Mouse (Mus musculus) intestine, embryonic 15.5 days (tissue): ENCODE measurements around the gene Pigo. TPM values are rescaled to one million over a fixed set of nuclear protein-coding genes. Genes with fewer than 3 reads are reported as not detected.
A peak's percentile ranks its signal among the peaks of the same experiment; 100 is the strongest.
"Not testable (repeated sequence)": the region's sequence is repeated elsewhere in the genome, so short reads cannot be mapped to it uniquely, and the experiment has no call there.

Source experiments
- ATAC-seq: fragments of 200-750 bp; cut with Nextera tagmentation; 2 replicates; pipeline ENCODE4 v1.8.0; 2017; ENCODE audit warnings: moderate TSS enrichment, moderate library complexity
- H3K27ac ChIP-seq: fragments of 300-500 bp; sonication (generic); 2 replicates; pipeline ENCODE4 v1.5.1; 2015; ENCODE audit warnings: mild to moderate bottlenecking, inconsistent platforms
- H3K27me3 ChIP-seq: fragments of 300-500 bp; sonication (generic); replicated peaks from 2 replicates; pipeline ENCODE4 v1.6.1; 2015; ENCODE audit warnings: inconsistent platforms
- H3K36me3 ChIP-seq: fragments of 300-500 bp; sonication (generic); 2 replicates; pipeline ENCODE4 v1.6.1; 2015; ENCODE audit warnings: inconsistent platforms
- H3K4me1 ChIP-seq: fragments of 300-500 bp; sonication (generic); replicated peaks from 2 replicates; pipeline ENCODE4 v1.6.1; 2015; ENCODE audit warnings: inconsistent platforms
- H3K4me2 ChIP-seq: fragments of 300-500 bp; sonication (generic); replicated peaks from 2 replicates; pipeline ENCODE4 v1.6.1; 2015; ENCODE audit warnings: mild to moderate bottlenecking, inconsistent platforms
- H3K4me3 ChIP-seq: fragments of 300-500 bp; sonication (generic); replicated peaks from 2 replicates; pipeline ENCODE4 v1.5.1; 2015; ENCODE audit warnings: inconsistent platforms
- H3K9ac ChIP-seq: fragments of 300-500 bp; sonication (generic); 2 replicates; pipeline ENCODE4 v1.6.1; 2015; ENCODE audit warnings: inconsistent platforms
- H3K9me3 ChIP-seq: fragments of 300-500 bp; sonication (generic); 2 replicates; pipeline ENCODE4 v1.6.1; 2016; ENCODE audit warnings: inconsistent platforms
- WGBS: fragments of 180-500 bp; shearing (Covaris S2); methylation state at CpG from one replicate; pipeline ENCODE4 v1.1.7; 2015; 5-methylcytosine and 5-hydroxymethylcytosine counted together
- polyA plus RNA-seq: library from polyadenylated mRNA; unstranded; fragments of >200 nt; fragmentation: Nextera tagmentation; extraction: Ambion mirVana; gene quantifications from 2 replicates; pipeline ENCODE4 v1.2.1, GENCODE M21; 2015

Pigo gene
- polyA plus RNA-seq, 1 experiment from 2014 or later: 28.2 TPM

- no peak overlapping the region for H3K9ac ChIP-seq
- no peak overlapping the region for H3K27ac ChIP-seq
- H3K4me1 ChIP-seq: no peaks in the 10 kb centered on the region
- H3K4me2 ChIP-seq: no peak overlapping the region
- WGBS: 93% methylated on average over 4 of the region's 4 CpGs
- H3K27me3 ChIP-seq: no peaks in the 10 kb centered on the region
- no peaks in the 10 kb centered on the region for H3K9me3 ChIP-seq
- no peak for ATAC-seq
- no peak overlapping the region for H3K4me3 ChIP-seq
- peaks cover 20% of the 10 kb centered on the region; the same call in 1 of the 2 replicates for H3K36me3 ChIP-seq
Observed at GRCm38 (mm10) chr4:43018156-43018555, 7.5 kb downstream of the Pigo start.

- H3K4me2 ChIP-seq: no peak overlapping the region
- no peak overlapping the region for H3K27ac ChIP-seq
- H3K4me1 ChIP-seq: peaks cover 6% of the 10 kb centered on the region; the same call in 1 of the 2 replicates
- no peaks in the 10 kb centered on the region for H3K36me3 ChIP-seq
- no peak for ATAC-seq
- H3K27me3 ChIP-seq: no peaks in the 10 kb centered on the region
- H3K9ac ChIP-seq: no peak overlapping the region
- H3K9me3 ChIP-seq: no peaks in the 10 kb centered on the region
- H3K4me3 ChIP-seq: no peak overlapping the region
- 94% methylated on average over 1 of the region's 1 CpGs for WGBS
Observed at GRCm38 (mm10) chr4:43012091-43012490, 13.5 kb downstream of the Pigo start.

- Histone ChIP-seq H3K36me3 (no peaks in the 10 kb centered on the region), H3K4me1 (peaks cover 6% of the 10 kb centered on the region; the same call in 1 of the 2 replicates), H3K4me3 (peak within 1 kb of the TSS; percentile 88), H3K27me3 (no peaks in the 10 kb centered on the region), H3K4me2 (peak within 1 kb of the TSS; percentile 77), H3K9me3 (no peaks in the 10 kb centered on the region), H3K9ac (peak within 1 kb of the TSS; percentile 67), H3K27ac (peak within 1 kb of the TSS; percentile 67; the same call in 1 of the 2 replicates)
- under 1% methylated on average over 37 of the region's 37 CpGs for WGBS
- peak; percentile 93 for ATAC-seq
Observed at GRCm38 (mm10) chr4:43010161-43011038, 15.2 kb downstream of the Pigo start, which contains the start of gene Fancg. Gene Fancg (minus strand): TSS chr4:43010506.

GRCm38 (mm10) chr4:43005765-43006164, 19.9 kb downstream of the Pigo start:
- H3K27me3 ChIP-seq: no peaks in the 10 kb centered on the region
- H3K9me3 ChIP-seq: no peaks in the 10 kb centered on the region
- no peak for ATAC-seq
- no peak overlapping the region for H3K9ac ChIP-seq
- no peak overlapping the region for H3K27ac ChIP-seq
- WGBS: 66% methylated on average over 2 of the region's 2 CpGs
- H3K4me3 ChIP-seq: no peak overlapping the region
- no peak overlapping the region for H3K4me2 ChIP-seq
- no peaks in the 10 kb centered on the region for H3K36me3 ChIP-seq
- peaks cover 6% of the 10 kb centered on the region; the same call in 1 of the 2 replicates for H3K4me1 ChIP-seq

GRCm38 (mm10) chr4:43004951-43005350, 20.7 kb downstream of the Pigo start:
- WGBS: 93% methylated on average over 3 of the region's 3 CpGs
- Histone ChIP-seq H3K4me2 (no peak overlapping the region), H3K27me3 (no peaks in the 10 kb centered on the region), H3K9me3 (no peaks in the 10 kb centered on the region), H3K4me3 (no peak overlapping the region), H3K9ac (no peak overlapping the region), H3K4me1 (peaks cover 6% of the 10 kb centered on the region; the same call in 1 of the 2 replicates), H3K27ac (no peak overlapping the region), H3K36me3 (no peaks in the 10 kb centered on the region)
- no peak for ATAC-seq

- Histone ChIP-seq H3K4me3 (no peak overlapping the region), H3K9ac (no peak overlapping the region), H3K27ac (no peak overlapping the region), H3K27me3 (no peaks in the 10 kb centered on the region), H3K9me3 (no peaks in the 10 kb centered on the region), H3K4me1 (peaks cover 6% of the 10 kb centered on the region; the same call in 1 of the 2 replicates), H3K4me2 (no peak overlapping the region), H3K36me3 (no peaks in the 10 kb centered on the region)
- 72% methylated on average over 12 of the region's 12 CpGs for WGBS
- no peak for ATAC-seq
Observed at GRCm38 (mm10) chr4:43002756-43003439, 22.7 kb downstream of the Pigo start.

GRCm38 (mm10) chr4:43001272-43001671, 24.3 kb downstream of the Pigo start:
- Histone ChIP-seq H3K9ac (no peak overlapping the region), H3K4me3 (no peak overlapping the region), H3K4me1 (peaks cover 10% of the 10 kb centered on the region), H3K36me3 (no peaks in the 10 kb centered on the region), H3K4me2 (no peak overlapping the region), H3K27me3 (no peaks in the 10 kb centered on the region), H3K9me3 (no peaks in the 10 kb centered on the region), H3K27ac (no peak overlapping the region)
- 87% methylated on average over 2 of the region's 2 CpGs for WGBS
- ATAC-seq: no peak

GRCm38 (mm10) chr4:43000141-43000986, 25.3 kb downstream of the Pigo start, which contains the start of gene Vcp:
Gene Vcp (minus strand): TSS chr4:43000507.
- peak within 1 kb of the TSS; percentile 100 for H3K27ac ChIP-seq
- H3K36me3 ChIP-seq, H3K27me3 ChIP-seq, H3K9me3 ChIP-seq: not testable (repeated sequence)
- H3K4me3 ChIP-seq: peak within 1 kb of the TSS; percentile 93
- WGBS: under 1% methylated on average over 54 of the region's 56 CpGs
- ATAC-seq: peak; percentile 99
- H3K4me1 ChIP-seq: peaks cover 10% of the 10 kb centered on the region
- peak within 1 kb of the TSS; percentile 97 for H3K9ac ChIP-seq
- H3K4me2 ChIP-seq: peak within 1 kb of the TSS; percentile 49

GRCm38 (mm10) chr4:42999451-43000140, 26.0 kb downstream of the Pigo start:
- peaks cover 10% of the 10 kb centered on the region for H3K4me1 ChIP-seq
- peak overlapping the region; percentile 97 for H3K9ac ChIP-seq
- ATAC-seq: peak; percentile 79
- peak overlapping the region; percentile 49 for H3K4me2 ChIP-seq
- H3K4me3 ChIP-seq: peak overlapping the region; percentile 93
- no peaks in the 10 kb centered on the region for H3K9me3 ChIP-seq
- no peaks in the 10 kb centered on the region for H3K27me3 ChIP-seq
- peak overlapping the region; percentile 100 for H3K27ac ChIP-seq
- under 1% methylated on average over 47 of the region's 51 CpGs for WGBS
- peaks cover 7% of the 10 kb centered on the region; the same call in 1 of the 2 replicates for H3K36me3 ChIP-seq

- no peak overlapping the region for H3K9ac ChIP-seq
- no peak for ATAC-seq
- peak overlapping the region; percentile 49 for H3K4me2 ChIP-seq
- peak overlapping the region; percentile 93 for H3K4me3 ChIP-seq
- H3K4me1 ChIP-seq: peaks cover 10% of the 10 kb centered on the region
- no peaks in the 10 kb centered on the region for H3K27me3 ChIP-seq
- no peak overlapping the region for H3K27ac ChIP-seq
- WGBS: 54% methylated on average over 2 of the region's 2 CpGs
- H3K36me3 ChIP-seq: peaks cover 16% of the 10 kb centered on the region
- no peaks in the 10 kb centered on the region for H3K9me3 ChIP-seq
Observed at GRCm38 (mm10) chr4:42998022-42998421, 27.6 kb downstream of the Pigo start.

- no peak overlapping the region for H3K9ac ChIP-seq
- no peak overlapping the region for H3K4me2 ChIP-seq
- H3K27me3 ChIP-seq: no peaks in the 10 kb centered on the region
- 91% methylated on average over 1 of the region's 1 CpGs for WGBS
- H3K9me3 ChIP-seq: no peaks in the 10 kb centered on the region
- ATAC-seq: no peak
- H3K27ac ChIP-seq: no peak overlapping the region
- H3K36me3 ChIP-seq: peaks cover 40% of the 10 kb centered on the region
- no peak overlapping the region for H3K4me3 ChIP-seq
- no peaks in the 10 kb centered on the region for H3K4me1 ChIP-seq
Observed at GRCm38 (mm10) chr4:42988296-42988695, 37.3 kb downstream of the Pigo start.
